Mouse (Mus musculus) MEL (cell line): ENCODE results near the gene Sf3b4. TPM values are rescaled to one million over a fixed set of nuclear protein-coding genes. Genes with fewer than 3 reads are reported as not detected.

Experiments used
- DNase-seq: peaks from one replicate; pipeline ENCODE4 v3.0.0; 2011; ENCODE audit warnings: low read depth, low spot score
- H3K27ac ChIP-seq: 2 replicates; pipeline ENCODE4 v1.5.1; 2012; ENCODE audit warnings: low read depth, mild to moderate bottlenecking, control low read depth, low read length, moderate library complexity; ENCODE audit not compliant: control insufficient read depth
- H3K27me3 ChIP-seq, 2 experiments: fragments of 150-350 bp in 1 of 2; sonication (generic) in 1 of 2; 2 replicates each; pipeline ENCODE4 v1.6.1; 2012; ENCODE audit warnings: low read length in 2 of 2, mild to moderate bottlenecking in 2 of 2, improper control_type of control experiment in 1 of 2, moderate library complexity in 1 of 2; ENCODE audit not compliant: insufficient read depth in 2 of 2, control insufficient read depth in 1 of 2
- H3K36me3 ChIP-seq, 2 experiments: 2 replicates each; pipeline ENCODE4 v1.6.1; 2012 to 2014; ENCODE audit warnings: low read length in 2 of 2, improper control_type of control experiment in 1 of 2, inconsistent platforms in 1 of 2, mild to moderate bottlenecking in 1 of 2; ENCODE audit not compliant: insufficient read depth in 2 of 2, control insufficient read depth in 1 of 2
- H3K4me1 ChIP-seq, 2 experiments: fragments of 150-350 bp in 1 of 2; sonication (generic) in 1 of 2; 2 replicates each; pipeline ENCODE4 v1.6.1; 2012; ENCODE audit warnings: low read length in 2 of 2, improper control_type of control experiment in 1 of 2, mild to moderate bottlenecking in 1 of 2; ENCODE audit not compliant: insufficient read depth in 2 of 2, control insufficient read depth in 1 of 2
- H3K4me3 ChIP-seq, 2 experiments: fragments of 150-350 bp in 1 of 2; sonication (generic) in 1 of 2; 2 replicates each; pipeline ENCODE4 v1.5.1; 2012; ENCODE audit warnings: low read depth in 2 of 2, low read length in 2 of 2, mild to moderate bottlenecking in 2 of 2, moderate library complexity in 2 of 2, control low read depth in 1 of 2, improper control_type of control experiment in 1 of 2; ENCODE audit not compliant: control insufficient read depth in 1 of 2, insufficient read depth in 1 of 2
- H3K79me2 ChIP-seq: 2 replicates; pipeline ENCODE4 v1.6.1; 2012; ENCODE audit warnings: mild to moderate bottlenecking, low read length, moderate library complexity; ENCODE audit not compliant: control insufficient read depth, poor library complexity, insufficient read depth
- H3K9ac ChIP-seq: 2 replicates; pipeline ENCODE4 v1.6.1; 2012; ENCODE audit warnings: low read depth, mild to moderate bottlenecking, control low read depth, low read length, moderate library complexity; ENCODE audit not compliant: control insufficient read depth, poor library complexity, severe bottlenecking
- H3K9me3 ChIP-seq: fragments of 150-350 bp; sonication (generic); replicated peaks from 2 replicates; pipeline ENCODE4 v1.6.1; 2012; ENCODE audit warnings: mild to moderate bottlenecking, low read length, improper control_type of control experiment, moderate library complexity; ENCODE audit not compliant: insufficient read depth
- BHLHE40 ChIP-seq: IDR thresholded peaks from 2 replicates; pipeline ENCODE4 v1.6.1; 2012; ENCODE audit warnings: low read depth, mild to moderate bottlenecking, inconsistent platforms, low read length, improper control_type of control experiment, borderline replicate concordance
- CHD1 ChIP-seq: IDR thresholded peaks from 2 replicates; pipeline ENCODE4 v1.6.1; 2012; ENCODE audit warnings: low read depth, mild to moderate bottlenecking, inconsistent platforms, low read length, improper control_type of control experiment
- CHD2 ChIP-seq: IDR thresholded peaks from 2 replicates; pipeline ENCODE4 v1.6.1; 2011; ENCODE audit warnings: low read length, improper control_type of control experiment
- CTCF ChIP-seq, 3 experiments: IDR thresholded peaks in 2 of 3; conservative IDR thresholded peaks in 1 of 3; 2 replicates each; pipeline ENCODE4 v1.5.1; 2011 to 2012; ENCODE audit warnings: low read length in 3 of 3, low read depth in 2 of 3, mild to moderate bottlenecking in 2 of 3, improper control_type of control experiment in 1 of 3, inconsistent platforms in 1 of 3, mixed read lengths in 1 of 3, moderate library complexity in 1 of 3; ENCODE audit not compliant: control insufficient read depth in 1 of 3, insufficient read depth in 1 of 3, poor library complexity in 1 of 3, severe bottlenecking in 1 of 3
- E2F4 ChIP-seq: IDR thresholded peaks from 2 replicates; pipeline ENCODE4 v1.6.1; 2011; ENCODE audit warnings: low read depth, low read length, improper control_type of control experiment, borderline replicate concordance
- EP300 ChIP-seq, 2 experiments: IDR thresholded peaks; 2 replicates each; pipeline ENCODE4 v1.6.1; 2011; ENCODE audit warnings: improper control_type of control experiment in 2 of 2, low read length in 2 of 2, low read depth in 1 of 2, mild to moderate bottlenecking in 1 of 2
- GABPA ChIP-seq: IDR thresholded peaks from 2 replicates; pipeline ENCODE4 v1.6.1; 2012; ENCODE audit warnings: low read depth, mild to moderate bottlenecking, inconsistent platforms, low read length, improper control_type of control experiment, moderate library complexity
- GATA1 ChIP-seq: IDR thresholded peaks from 2 replicates; pipeline ENCODE4 v1.6.1; 2011; ENCODE audit warnings: low read depth, low read length, improper control_type of control experiment
- HCFC1 ChIP-seq: IDR thresholded peaks from 2 replicates; pipeline ENCODE4 v1.6.1; 2012; ENCODE audit warnings: low read depth, mild to moderate bottlenecking, inconsistent platforms, low read length, improper control_type of control experiment, moderate library complexity
- JUND ChIP-seq: IDR thresholded peaks from 2 replicates; pipeline ENCODE4 v1.6.1; 2011; ENCODE audit warnings: low read depth, mild to moderate bottlenecking, improper control_type of control experiment, low read length
- KAT2A ChIP-seq: conservative IDR thresholded peaks from 2 replicates; pipeline ENCODE4 v1.6.1; 2012; ENCODE audit warnings: low read depth, low read length, improper control_type of control experiment, inconsistent platforms
- MAFK ChIP-seq: IDR thresholded peaks from 2 replicates; pipeline ENCODE4 v1.6.1; 2011; ENCODE audit warnings: low read depth, mild to moderate bottlenecking, low read length, improper control_type of control experiment, borderline replicate concordance
- MAX ChIP-seq: IDR thresholded peaks from 2 replicates; pipeline ENCODE4 v1.6.1; 2011; ENCODE audit warnings: low read length, improper control_type of control experiment
- MAZ ChIP-seq: IDR thresholded peaks from 2 replicates; pipeline ENCODE4 v1.6.1; 2012; ENCODE audit warnings: low read depth, mild to moderate bottlenecking, inconsistent platforms, low read length, improper control_type of control experiment
- MEF2A ChIP-seq: IDR thresholded peaks from 2 replicates; pipeline ENCODE4 v1.6.1; 2014; ENCODE audit warnings: low read depth, mild to moderate bottlenecking, inconsistent platforms, low read length, improper control_type of control experiment; ENCODE audit not compliant: poor library complexity, insufficient replicate concordance, severe bottlenecking; ENCODE audit errors: extremely low read depth
- MXI1 ChIP-seq: IDR thresholded peaks from 2 replicates; pipeline ENCODE4 v1.6.1; 2011; ENCODE audit warnings: mild to moderate bottlenecking, low read depth, low read length, improper control_type of control experiment
- MYB ChIP-seq: IDR thresholded peaks from 2 replicates; pipeline ENCODE4 v1.6.1; 2011; ENCODE audit warnings: mild to moderate bottlenecking, low read depth, low read length, improper control_type of control experiment
- MYC ChIP-seq: IDR thresholded peaks from 2 replicates; pipeline ENCODE4 v1.6.1; 2011; ENCODE audit warnings: low read depth, mild to moderate bottlenecking, low read length, improper control_type of control experiment, moderate library complexity
- NELFE ChIP-seq: IDR thresholded peaks from 2 replicates; pipeline ENCODE4 v1.6.1; 2011; ENCODE audit warnings: low read depth, low read length, improper control_type of control experiment
- NRF1 ChIP-seq: IDR thresholded peaks from 2 replicates; pipeline ENCODE4 v1.6.1; 2014; ENCODE audit warnings: low read depth, mild to moderate bottlenecking, inconsistent platforms, low read length, improper control_type of control experiment, moderate library complexity; ENCODE audit not compliant: poor library complexity, insufficient read depth, severe bottlenecking
- POLR2A ChIP-seq, 2 experiments: IDR thresholded peaks; 2 replicates each; pipeline ENCODE4 v1.6.1; 2011 to 2012; ENCODE audit warnings: low read length in 2 of 2, mild to moderate bottlenecking in 2 of 2, control low read depth in 1 of 2, improper control_type of control experiment in 1 of 2, low read depth in 1 of 2, moderate library complexity in 1 of 2; ENCODE audit not compliant: control insufficient read depth in 1 of 2, insufficient read depth in 1 of 2, poor library complexity in 1 of 2
- POLR2AphosphoS2 ChIP-seq: IDR thresholded peaks from 2 replicates; pipeline ENCODE4 v1.6.1; 2011; ENCODE audit warnings: low read length, improper control_type of control experiment
- RAD21 ChIP-seq: IDR thresholded peaks from 2 replicates; pipeline ENCODE4 v1.6.1; 2011; ENCODE audit warnings: mild to moderate bottlenecking, low read depth, low read length, improper control_type of control experiment
- RCOR1 ChIP-seq: IDR thresholded peaks from 2 replicates; pipeline ENCODE4 v1.6.1; 2012; ENCODE audit warnings: low read depth, mild to moderate bottlenecking, inconsistent platforms, low read length, improper control_type of control experiment
- SIN3A ChIP-seq: IDR thresholded peaks from 2 replicates; pipeline ENCODE4 v1.6.1; 2012; ENCODE audit warnings: low read length, improper control_type of control experiment, inconsistent platforms
- SMC3 ChIP-seq: IDR thresholded peaks from 2 replicates; pipeline ENCODE4 v1.6.1; 2011; ENCODE audit warnings: low read depth, low read length, improper control_type of control experiment
- TAL1 ChIP-seq: IDR thresholded peaks from 2 replicates; pipeline ENCODE4 v1.6.1; 2012; ENCODE audit warnings: mild to moderate bottlenecking, inconsistent platforms, low read length, moderate library complexity, mixed read lengths
- TBP ChIP-seq: IDR thresholded peaks from 2 replicates; pipeline ENCODE4 v1.8.0; 2011; ENCODE audit warnings: low read depth, low read length, improper control_type of control experiment
- TCF12 ChIP-seq: IDR thresholded peaks from 2 replicates; pipeline ENCODE4 v1.6.1; 2014; ENCODE audit warnings: low read depth, mild to moderate bottlenecking, inconsistent platforms, low read length, improper control_type of control experiment, moderate library complexity
- UBTF ChIP-seq: IDR thresholded peaks from 2 replicates; pipeline ENCODE4 v1.6.1; 2012; ENCODE audit warnings: low read depth, mild to moderate bottlenecking, inconsistent platforms, low read length, improper control_type of control experiment, moderate library complexity, borderline replicate concordance; ENCODE audit not compliant: insufficient read depth
- USF1 ChIP-seq: IDR thresholded peaks from 2 replicates; pipeline ENCODE4 v1.6.1; 2014; ENCODE audit warnings: low read depth, mild to moderate bottlenecking, inconsistent platforms, low read length, improper control_type of control experiment, moderate library complexity
- USF2 ChIP-seq, 2 experiments: IDR thresholded peaks; 2 replicates each; pipeline ENCODE4 v1.6.1; 2011 to 2012; ENCODE audit warnings: improper control_type of control experiment in 2 of 2, low read length in 2 of 2, borderline replicate concordance in 1 of 2, inconsistent platforms in 1 of 2, low read depth in 1 of 2, mild to moderate bottlenecking in 1 of 2; ENCODE audit not compliant: insufficient read depth in 1 of 2
- ZC3H11A ChIP-seq: IDR thresholded peaks from 2 replicates; pipeline ENCODE4 v1.6.1; 2012; ENCODE audit warnings: low read depth, mild to moderate bottlenecking, inconsistent platforms, low read length, improper control_type of control experiment
- ZKSCAN1 ChIP-seq: IDR thresholded peaks from 2 replicates; pipeline ENCODE4 v1.6.1; 2012; ENCODE audit warnings: low read depth, mild to moderate bottlenecking, inconsistent platforms, low read length, improper control_type of control experiment, moderate library complexity
- ZMIZ1 ChIP-seq: IDR thresholded peaks from 2 replicates; pipeline ENCODE4 v1.6.1; 2012; ENCODE audit warnings: low read depth, mild to moderate bottlenecking, inconsistent platforms, low read length, improper control_type of control experiment, moderate library complexity
- ZNF384 ChIP-seq: IDR thresholded peaks from 2 replicates; pipeline ENCODE4 v1.6.1; 2012; ENCODE audit warnings: low read depth, mild to moderate bottlenecking, inconsistent platforms, low read length, improper control_type of control experiment
- polyA plus RNA-seq, 2 experiments: library from polyadenylated mRNA; stranded (reverse) in 1 of 2; unstranded in 1 of 2; fragments of >175 nt in 1 of 2; fragments of >200 nt in 1 of 2; gene quantifications; 2 replicates each; pipeline versions ENCODE4 v1.2.1 to v1.2.4; 2012; ENCODE audit warnings: low replicate concordance in 2 of 2, low read depth in 1 of 2; ENCODE audit not compliant: insufficient read length in 2 of 2, insufficient read depth in 1 of 2, missing spikeins in 1 of 2
- total RNA-seq: library from RNA; depleted of rRNA; stranded (reverse); fragments of 300-350 nt; gene quantifications from 2 replicates; pipeline ENCODE4 v1.2.3, GENCODE M21; 2012

The Sf3b4 gene
- total and polyA plus RNA-seq, 3 experiments, result 102 to 423 (median 157) TPM

DNA sequence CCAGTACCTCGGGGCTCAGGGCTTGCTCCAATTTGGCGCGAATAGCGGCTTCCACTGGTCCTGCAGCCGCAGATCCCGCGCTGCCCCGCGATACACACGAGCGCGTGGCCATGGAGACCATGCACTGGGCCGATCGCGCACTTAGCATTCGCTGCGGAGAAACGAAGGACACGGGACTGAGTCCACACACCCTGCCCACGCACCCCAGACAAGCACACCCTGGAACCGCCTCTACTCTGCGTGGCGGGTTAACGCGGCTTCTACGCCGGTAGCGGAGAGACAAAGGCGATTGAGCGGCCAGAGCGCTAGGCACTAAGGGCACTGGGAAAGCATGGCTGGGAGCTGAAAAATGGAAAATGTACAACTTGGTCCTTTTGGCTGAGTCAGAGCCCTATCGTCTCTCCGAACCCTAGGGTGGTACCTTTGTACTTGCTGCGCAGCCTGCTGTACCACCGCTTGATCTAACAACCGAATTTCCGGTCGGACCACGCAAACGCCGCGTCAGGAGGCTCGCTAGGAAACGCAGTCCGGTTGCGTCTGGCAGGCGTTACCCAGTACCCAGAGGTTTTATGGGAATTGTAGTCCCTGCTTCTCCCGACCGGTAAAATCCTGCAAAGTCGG, 25.1 kb downstream of the Sf3b4 start:
- Histone ChIP-seq H3K4me1 (peaks cover 12 to 22% of the 10 kb centered on the region in 2 experiments), H3K4me3 (peak overlapping the region; percentile 60 to 61), H3K79me2 (peaks cover 9% of the 10 kb centered on the region; the same call in 1 of the 2 replicates), H3K27me3 (no peaks in the 10 kb centered on the region), H3K9ac (peak overlapping the region; percentile 79), H3K36me3 (peaks cover 0 to 16% of the 10 kb centered on the region in 2 experiments; a peak in 2 of 4 replicates), H3K27ac (peak overlapping the region; percentile 87), H3K9me3 (no peaks in the 10 kb centered on the region)
- peak; percentile 99 for DNase-seq
- TF ChIP-seq POLR2AphosphoS2 (peak; percentile 99), NELFE (peak; percentile 100), MAX (peak; percentile 90), RAD21 (no peak), GABPA (no peak), ZC3H11A (no peak), ZKSCAN1 (no peak), USF2 (IDR thresholded peaks at IDR 0.05; ENCODE audit: borderline replicate concordance in 1 of 2, insufficient read depth in 1 of 2, low read depth in 1 of 2, low read length in 2 of 2) (no peak), SMC3 (peak; percentile 16; the same call in 1 of the 2 replicates), RCOR1 (0 out of 2 replicates have a peak, but pooled peaks have one; percentile 60), TCF12 (peak; percentile 82), SIN3A (peak; percentile 97), MAZ (0 out of 2 replicates have a peak, but pooled peaks have one; percentile 59), CHD1 (peak; percentile 94), CHD2 (peak; percentile 83), EP300 (IDR thresholded peaks at IDR 0.05; ENCODE audit: low read depth in 1 of 2, low read length in 2 of 2) (peak in 1 of 2 experiments; percentile 52; a peak in 2 of 4 replicates), E2F4 (peak; percentile 78; the same call in 1 of the 2 replicates), JUND (no peak), USF1 (peak; percentile 52), NRF1 (peak; percentile 69), POLR2A (IDR thresholded peaks at IDR 0.05; ENCODE audit: control insufficient read depth in 1 of 2, insufficient read depth in 1 of 2, low read depth in 1 of 2, low read length in 2 of 2, poor library complexity in 1 of 2) (peak; percentile 97 to 100), CTCF (IDR thresholded peaks at IDR 0.05 in 2 of 3, conservative IDR thresholded peaks at IDR 0.05 in 1 of 3; ENCODE audit: control insufficient read depth in 1 of 3, insufficient read depth in 1 of 3, low read depth in 2 of 3, low read length in 3 of 3, poor library complexity in 1 of 3, severe bottlenecking in 1 of 3) (no peak), MYB (peak; percentile 33; the same call in 1 of the 2 replicates), MXI1 (peak; percentile 83), ZNF384 (no peak), TAL1 (no peak), GATA1 (peak; percentile 21; the same call in 1 of the 2 replicates), MAFK (no peak; the same call in 1 of the 2 replicates), UBTF (no peak), TBP (peak; percentile 97), HCFC1 (peak; percentile 100), BHLHE40 (peak; percentile 10), ZMIZ1 (peak; percentile 96), MEF2A (no peak), MYC (peak; percentile 96), KAT2A (peak; percentile 96)
